In genomic region chr8:114872491-114872890, GRCm38 (mm10) we compare ENCODE assay signal across 22 mouse cellular contexts.
DNase-seq lines count a peak whose midpoint lies in the region; ATAC-seq and TF ChIP-seq lines count a peak whose summit lies in the region.
"Had no signal": no experiment of that assay in that cellular context is flagged by ENCODE, and none has a peak within 500 bp of the region (broad histone marks: within the 10 kb centered on the region; RNA-seq: fewer than 3 reads in every experiment).

No protein-coding gene starts in this region.

- H3K4me3 ChIP-seq in forebrain, embryonic 14.5 days (ENCODE audit: low read depth, low read length): no peak overlapping the region
- no peak overlapping the region for H3K4me3 ChIP-seq in forebrain, embryonic 10.5 days
- no peak overlapping the region for H3K4me3 ChIP-seq in limb, embryonic 14.5 days (replicated peaks; ENCODE audit: low read length)
- H3K4me3 ChIP-seq in limb, embryonic 10.5 days: no peak overlapping the region
- H3K4me3 ChIP-seq in embryonic facial prominence, embryonic 15.5 days (replicated peaks): no peak overlapping the region
- H3K4me3 ChIP-seq: heart, adult 2 months; hindbrain, embryonic 13.5 days; intestine, embryonic 15.5 days; limb, embryonic 15.5 days had no signal

- H3K9ac ChIP-seq in forebrain, embryonic 14.5 days (ENCODE audit: low read length): no peak overlapping the region
- no peak overlapping the region for H3K9ac ChIP-seq in limb, embryonic 14.5 days (ENCODE audit: low read depth, low read length, severe bottlenecking)
- H3K9ac ChIP-seq in embryonic facial prominence, embryonic 15.5 days: no peak overlapping the region
- H3K9ac ChIP-seq: hindbrain, embryonic 13.5 days; intestine, embryonic 15.5 days; limb, embryonic 15.5 days; liver, embryonic 14.5 days had no signal

- H3K9me3 ChIP-seq in forebrain, embryonic 14.5 days (replicated peaks; ENCODE audit: control insufficient read depth, low read length): no peaks in the 10 kb centered on the region; the same call in 1 of the 2 replicates
- H3K9me3 ChIP-seq in forebrain, embryonic 10.5 days: peaks cover 12% of the 10 kb centered on the region; the same call in 1 of the 2 replicates
- no peaks in the 10 kb centered on the region for H3K9me3 ChIP-seq in limb, embryonic 14.5 days (ENCODE audit: control insufficient read depth, low read length)
- no peaks in the 10 kb centered on the region for H3K9me3 ChIP-seq in limb, embryonic 10.5 days (replicated peaks)
- no peaks in the 10 kb centered on the region for H3K9me3 ChIP-seq in embryonic facial prominence, embryonic 15.5 days (replicated peaks)
- H3K9me3 ChIP-seq: intestine, embryonic 15.5 days; limb, embryonic 15.5 days had no signal

- 35% methylated on average over 3 of the region's 3 CpGs for WGBS in forebrain, embryonic 14.5 days
- 93% methylated on average over 3 of the region's 3 CpGs for WGBS in forebrain, embryonic 10.5 days
- WGBS in limb, embryonic 14.5 days: 64% methylated on average over 3 of the region's 3 CpGs
- 95% methylated on average over 3 of the region's 3 CpGs for WGBS in limb, embryonic 10.5 days
- 23% methylated on average over 3 of the region's 3 CpGs for WGBS in embryonic facial prominence, embryonic 15.5 days

- ATAC-seq in forebrain, embryonic 14.5 days: 0 out of 2 replicates have a peak, but pooled peaks have one; percentile 5
- ATAC-seq in limb, embryonic 14.5 days (ENCODE audit: low FRiP score, low read depth): no peak
- ATAC-seq in embryonic facial prominence, embryonic 15.5 days (ENCODE audit: insufficient number of reproducible peaks, low FRiP score, low TSS enrichment, low read depth): no peak; the same call in 1 of the 2 replicates
- ATAC-seq: intestine, embryonic 15.5 days; midbrain, embryonic 16.5 days had no signal

- DNase-seq in forebrain, embryonic 14.5 days (ENCODE audit: low spot score): peak; percentile 80
- DNase-seq in forebrain, embryonic 10.5 days (ENCODE audit: extremely low spot score, low spot score): no peak
- DNase-seq in limb, embryonic 14.5 days (ENCODE audit: low spot score): peak; percentile 32
- no peak for DNase-seq in limb, embryonic 10.5 days (ENCODE audit: low spot score)
- peak; percentile 56 for DNase-seq in MN1 (ENCODE audit: low spot score)
- no peak for DNase-seq in kidney, postnatal 10 days
- DNase-seq: adrenal gland, postnatal 36 days; cerebellum, adult 11 months; cerebellum, adult 9-11 months; gastrocnemius, postnatal 36 days; heart, adult 2 months; kidney, postnatal 36 days; lung, postnatal 14 days; right cerebral cortex, postnatal 4 days; thymus, adult 18-20 months; thymus, postnatal 4 days had no signal

- H3K4me1 ChIP-seq in forebrain, embryonic 14.5 days (ENCODE audit: control insufficient read depth, insufficient read depth, low read length): peaks cover 7% of the 10 kb centered on the region; the same call in 1 of the 2 replicates
- peaks cover 23% of the 10 kb centered on the region for H3K4me1 ChIP-seq in forebrain, embryonic 10.5 days
- peaks cover 20% of the 10 kb centered on the region for H3K4me1 ChIP-seq in limb, embryonic 14.5 days (ENCODE audit: control insufficient read depth, insufficient read depth, low read length)
- H3K4me1 ChIP-seq in limb, embryonic 10.5 days: peaks cover 19% of the 10 kb centered on the region
- H3K4me1 ChIP-seq in embryonic facial prominence, embryonic 15.5 days: peaks cover 24% of the 10 kb centered on the region

- no peak overlapping the region for H3K27ac ChIP-seq in forebrain, embryonic 14.5 days (ENCODE audit: low read depth, low read length)
- H3K27ac ChIP-seq in forebrain, embryonic 10.5 days: no peak overlapping the region
- no peak overlapping the region for H3K27ac ChIP-seq in limb, embryonic 14.5 days (replicated peaks; ENCODE audit: low read depth, low read length)
- no peak overlapping the region for H3K27ac ChIP-seq in limb, embryonic 10.5 days
- H3K27ac ChIP-seq in embryonic facial prominence, embryonic 15.5 days (replicated peaks): peak overlapping the region; percentile 3; the same call in 1 of the 2 replicates
- H3K27ac ChIP-seq: heart, adult 2 months; hindbrain, embryonic 13.5 days; intestine, embryonic 15.5 days; limb, embryonic 15.5 days; liver, embryonic 14.5 days had no signal

- no peaks in the 10 kb centered on the region for H3K27me3 ChIP-seq in forebrain, embryonic 14.5 days (replicated peaks; ENCODE audit: control insufficient read depth, insufficient read depth, low read length)
- peaks cover 12% of the 10 kb centered on the region for H3K27me3 ChIP-seq in forebrain, embryonic 10.5 days (ENCODE audit: poor library complexity, severe bottlenecking)
- H3K27me3 ChIP-seq in limb, embryonic 14.5 days (ENCODE audit: control insufficient read depth, insufficient read depth, low read length): no peaks in the 10 kb centered on the region
- peaks cover 21% of the 10 kb centered on the region for H3K27me3 ChIP-seq in limb, embryonic 10.5 days (ENCODE audit: low read depth, poor library complexity, severe bottlenecking)
- H3K27me3 ChIP-seq in embryonic facial prominence, embryonic 15.5 days: no peaks in the 10 kb centered on the region
- H3K27me3 ChIP-seq: hindbrain, embryonic 13.5 days; intestine, embryonic 15.5 days; limb, embryonic 15.5 days had no signal

- H3K4me2 ChIP-seq in forebrain, embryonic 14.5 days (ENCODE audit: low read length): no peak overlapping the region
- H3K4me2 ChIP-seq in limb, embryonic 14.5 days (replicated peaks; ENCODE audit: low read depth, low read length, severe bottlenecking): no peak overlapping the region
- H3K4me2 ChIP-seq in embryonic facial prominence, embryonic 15.5 days (replicated peaks): no peak overlapping the region
- H3K4me2 ChIP-seq: hindbrain, embryonic 13.5 days; intestine, embryonic 15.5 days; limb, embryonic 15.5 days had no signal

- H3K36me3 ChIP-seq in forebrain, embryonic 14.5 days (ENCODE audit: control insufficient read depth, insufficient read depth, low read length): no peaks in the 10 kb centered on the region
- no peaks in the 10 kb centered on the region for H3K36me3 ChIP-seq in forebrain, embryonic 10.5 days (replicated peaks)
- no peaks in the 10 kb centered on the region for H3K36me3 ChIP-seq in limb, embryonic 14.5 days (ENCODE audit: control insufficient read depth, insufficient read depth, low read length)
- H3K36me3 ChIP-seq in limb, embryonic 10.5 days: no peaks in the 10 kb centered on the region
- H3K36me3 ChIP-seq in embryonic facial prominence, embryonic 15.5 days: no peaks in the 10 kb centered on the region
- H3K36me3 ChIP-seq: hindbrain, embryonic 13.5 days; intestine, embryonic 15.5 days; limb, embryonic 15.5 days had no signal

- TF ChIP-seq POLR2A in limb, embryonic 14.5 days (IDR thresholded peaks at IDR 0.05; ENCODE audit: borderline replicate concordance, extremely low read depth, insufficient read depth, insufficient read length): no peak

Comparison
In these comparisons a context has a peak if more than half of its experiments do, and no peak if none do; other contexts are left out.
1. DNase-seq: peak in forebrain, embryonic 14.5 days (single experiment), limb, embryonic 14.5 days (single experiment) and MN1 (single experiment); none in forebrain, embryonic 10.5 days (single experiment), limb, embryonic 10.5 days (single experiment) and kidney, postnatal 10 days (single experiment).